Mouse (Mus musculus) A20 (cell line): ENCODE measurements around the gene Psma5.

ENCODE experiments used
- DNase-seq: peaks from one replicate; pipeline ENCODE4 v3.0.0-alpha.2; 2011; ENCODE audit warnings: low read depth, low spot score

Gene Psma5

GRCm38 (mm10) chr3:108282401-108283240 is 25.9 kb downstream of the Psma5 start:
- peak; percentile 62 for DNase-seq

- DNase-seq, result no peak
These were observed 26.5 kb downstream of the Psma5 start for GRCm38 (mm10) chr3:108283241-108283561.

- DNase-seq, result peak; percentile 83
These were observed 27.3 kb downstream of the Psma5 start, which contains the start of gene Sort1 for GRCm38 (mm10) chr3:108283781-108284601. Sort1 (plus strand) TSS chr3:108284082.

- DNase-seq, result no peak
These were observed 28.5 kb downstream of the Psma5 start for GRCm38 (mm10) chr3:108285078-108285711.

- DNase-seq, result no peak
These were observed 30.1 kb downstream of the Psma5 start for GRCm38 (mm10) chr3:108286671-108287439.

GRCm38 (mm10) chr3:108287811-108288805 is 31.4 kb downstream of the Psma5 start:
- DNase-seq, result no peak

- DNase-seq, result no peak
These were observed 32.8 kb downstream of the Psma5 start for GRCm38 (mm10) chr3:108289311-108290130.

- DNase-seq, result peak; percentile 57
These were observed 34.5 kb downstream of the Psma5 start for GRCm38 (mm10) chr3:108291036-108291799.

GRCm38 (mm10) chr3:108294398-108294797 is 37.7 kb downstream of the Psma5 start:
- no peak for DNase-seq

- no peak for DNase-seq
These were observed 38.9 kb downstream of the Psma5 start for GRCm38 (mm10) chr3:108295379-108296219.

GRCm38 (mm10) chr3:108296220-108297049 is 39.7 kb downstream of the Psma5 start:
- no peak for DNase-seq

- no peak for DNase-seq
These were observed 40.3 kb downstream of the Psma5 start for GRCm38 (mm10) chr3:108297050-108297419.

GRCm38 (mm10) chr3:108297603-108298553 is 41.2 kb downstream of the Psma5 start:
- no peak for DNase-seq

GRCm38 (mm10) chr3:108300455-108301030 is 43.8 kb downstream of the Psma5 start:
- DNase-seq, result no peak

- DNase-seq, result no peak
These were observed 47.0 kb downstream of the Psma5 start for GRCm38 (mm10) chr3:108303683-108304082.
